Mouse (Mus musculus) bone marrow, adult 2 months (tissue): ENCODE results near the gene Ackr3. TPM values are rescaled to one million over a fixed set of nuclear protein-coding genes. Genes with fewer than 3 reads are reported as not detected.

ENCODE experiments used
- H3K27ac ChIP-seq: fragments of 200-500 bp; 2 replicates; pipeline ENCODE4 v1.5.1; 2012; ENCODE audit warnings: low read depth, mild to moderate bottlenecking, control low read depth, inconsistent platforms, low read length; ENCODE audit not compliant: control insufficient read depth, poor library complexity, insufficient read depth
- H3K4me1 ChIP-seq: fragments of 200-500 bp; 2 replicates; pipeline ENCODE4 v1.6.1; 2011; ENCODE audit warnings: low read length; ENCODE audit not compliant: control insufficient read depth, insufficient read depth
- H3K4me3 ChIP-seq: fragments of 200-500 bp; replicated peaks from 2 replicates; pipeline ENCODE3; 2011; ENCODE audit warnings: mild to moderate bottlenecking, low read depth, low read length, control low read depth; ENCODE audit not compliant: control insufficient read depth
- CTCF ChIP-seq: fragments of 200-500 bp; IDR thresholded peaks from 2 replicates; pipeline ENCODE4 v1.5.1; 2011; ENCODE audit warnings: low read length, control low read depth; ENCODE audit not compliant: control insufficient read depth, insufficient read depth
- POLR2A ChIP-seq: fragments of 200-500 bp; IDR thresholded peaks from 2 replicates; pipeline ENCODE4 v1.6.1; 2011; ENCODE audit warnings: low read depth, mild to moderate bottlenecking, control low read depth, low read length, borderline replicate concordance; ENCODE audit not compliant: control insufficient read depth
- WGBS: fragments of 180-500 bp; shearing (Covaris S2); methylation state at CpG from one replicate; pipeline ENCODE4 v1.1.7; 2018; 5-methylcytosine and 5-hydroxymethylcytosine counted together
- polyA plus RNA-seq: library from polyadenylated mRNA; stranded (reverse); fragments of >200 nt; gene quantifications from 2 replicates; pipeline ENCODE4 v1.2.4, GENCODE M21; 2011; ENCODE audit warnings: low replicate concordance; ENCODE audit not compliant: missing spikeins, insufficient read depth, insufficient read length

Ackr3 gene
- polyA plus RNA-seq, 1 experiment = 3.3 TPM

- H3K4me1 ChIP-seq = no peaks in the 10 kb centered on the region
- H3K4me3 ChIP-seq = no peak overlapping the region
- WGBS = 77% methylated on average over 7 of the region's 7 CpGs
- TF ChIP-seq CTCF (no peak), POLR2A (no peak)
- H3K27ac ChIP-seq = no peak overlapping the region
Observed at GRCm38 (mm10) chr1:90176223-90176622, 27.6 kb upstream of the Ackr3 start.

GRCm38 (mm10) chr1:90177565-90177964, 26.2 kb upstream of the Ackr3 start:
- Histone ChIP-seq H3K4me1 (no peaks in the 10 kb centered on the region), H3K27ac (no peak overlapping the region), H3K4me3 (no peak overlapping the region)
- no peak for TF ChIP-seq CTCF
- no peak for TF ChIP-seq POLR2A

GRCm38 (mm10) chr1:90177978-90178377, 25.8 kb upstream of the Ackr3 start:
- Histone ChIP-seq H3K4me3 (no peak overlapping the region), H3K4me1 (no peaks in the 10 kb centered on the region), H3K27ac (no peak overlapping the region)
- WGBS = 55% methylated on average over 5 of the region's 5 CpGs
- no peak for TF ChIP-seq CTCF

- 68% methylated on average over 7 of the region's 7 CpGs for WGBS
- no peak for TF ChIP-seq CTCF
- no peak for TF ChIP-seq POLR2A
- Histone ChIP-seq H3K4me1 (no peaks in the 10 kb centered on the region), H3K4me3 (no peak overlapping the region), H3K27ac (no peak overlapping the region)
Observed at GRCm38 (mm10) chr1:90180479-90180878, 23.3 kb upstream of the Ackr3 start.

- Histone ChIP-seq H3K4me3 (no peak overlapping the region), H3K27ac (no peak overlapping the region), H3K4me1 (no peaks in the 10 kb centered on the region)
- TF ChIP-seq CTCF = no peak
- no peak for TF ChIP-seq POLR2A
- WGBS = 64% methylated on average over 12 of the region's 12 CpGs
Observed at GRCm38 (mm10) chr1:90180966-90181699, 22.6 kb upstream of the Ackr3 start.

GRCm38 (mm10) chr1:90182521-90182920, 21.3 kb upstream of the Ackr3 start:
- 63% methylated on average over 5 of the region's 5 CpGs for WGBS
- H3K4me3 ChIP-seq = no peak overlapping the region
- no peak overlapping the region for H3K27ac ChIP-seq
- TF ChIP-seq CTCF = no peak
- TF ChIP-seq POLR2A = no peak
- no peaks in the 10 kb centered on the region for H3K4me1 ChIP-seq

GRCm38 (mm10) chr1:90183602-90184001, 20.2 kb upstream of the Ackr3 start:
- no peaks in the 10 kb centered on the region for H3K4me1 ChIP-seq
- 64% methylated on average over 6 of the region's 6 CpGs for WGBS
- TF ChIP-seq CTCF = no peak
- no peak for TF ChIP-seq POLR2A
- H3K27ac ChIP-seq = no peak overlapping the region
- no peak overlapping the region for H3K4me3 ChIP-seq

- 16% methylated on average over 4 of the region's 4 CpGs for WGBS
- no peak for TF ChIP-seq POLR2A
- TF ChIP-seq CTCF = no peak
- no peak overlapping the region for H3K27ac ChIP-seq
- H3K4me1 ChIP-seq = no peaks in the 10 kb centered on the region
- H3K4me3 ChIP-seq = no peak overlapping the region
Observed at GRCm38 (mm10) chr1:90186173-90186572, 17.6 kb upstream of the Ackr3 start.

GRCm38 (mm10) chr1:90186874-90187273, 16.9 kb upstream of the Ackr3 start:
- no peak for TF ChIP-seq POLR2A
- no peak for TF ChIP-seq CTCF

More at GRCm38 (mm10) chr1:90186874-90187273, 16.9 kb upstream of the Ackr3 start:
- Histone ChIP-seq H3K4me1 (no peaks in the 10 kb centered on the region), H3K4me3 (no peak overlapping the region), H3K27ac (no peak overlapping the region)
- WGBS = 76% methylated on average over 5 of the region's 5 CpGs
